Mouse (Mus musculus) cerebellum, adult 9-11 months (tissue): ENCODE data around the gene Klhl22.
A peak's percentile ranks its signal among the peaks of the same experiment; 100 is the strongest.

Source experiments
- DNase-seq: peaks from one replicate; pipeline ENCODE4 v3.0.0; 2022

Gene Klhl22

DNA sequence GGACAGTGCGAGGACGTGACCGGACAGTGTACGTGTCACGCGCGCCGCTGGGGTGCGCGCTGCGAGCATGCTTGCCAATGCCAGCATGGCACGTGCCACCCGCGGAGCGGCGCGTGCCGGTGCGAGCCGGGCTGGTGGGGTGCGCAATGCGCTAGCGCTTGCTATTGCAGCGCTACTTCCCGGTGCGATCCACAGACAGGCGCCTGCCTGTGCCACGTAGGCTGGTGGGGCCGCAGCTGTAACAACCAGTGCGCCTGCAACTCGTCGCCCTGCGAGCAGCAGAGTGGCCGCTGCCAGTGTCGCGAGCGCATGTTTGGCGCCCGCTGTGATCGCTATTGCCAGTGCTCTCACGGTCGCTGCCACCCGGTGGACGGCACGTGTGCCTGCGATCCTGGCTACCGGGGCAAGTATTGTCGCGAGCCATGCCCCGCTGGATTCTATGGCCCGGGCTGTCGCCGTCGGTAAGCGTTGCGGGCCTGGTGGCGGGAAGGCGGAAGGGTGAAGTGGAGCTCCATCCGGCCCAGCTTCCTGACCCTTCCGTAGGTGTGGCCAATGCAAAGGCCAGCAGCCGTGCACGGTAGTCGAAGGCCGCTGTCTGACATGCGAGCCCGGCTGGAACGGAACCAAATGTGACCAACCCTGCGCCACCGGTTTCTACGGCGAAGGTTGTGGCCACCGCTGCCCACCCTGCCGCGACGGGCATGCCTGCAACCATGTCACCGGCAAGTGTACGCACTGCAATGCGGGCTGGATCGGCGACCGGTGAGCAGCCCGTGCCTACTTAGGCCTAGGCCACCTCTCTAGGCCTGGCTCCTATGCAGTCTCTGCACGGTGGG, 43.6 kb downstream of the Klhl22 start:
- no peak for DNase-seq

DNA sequence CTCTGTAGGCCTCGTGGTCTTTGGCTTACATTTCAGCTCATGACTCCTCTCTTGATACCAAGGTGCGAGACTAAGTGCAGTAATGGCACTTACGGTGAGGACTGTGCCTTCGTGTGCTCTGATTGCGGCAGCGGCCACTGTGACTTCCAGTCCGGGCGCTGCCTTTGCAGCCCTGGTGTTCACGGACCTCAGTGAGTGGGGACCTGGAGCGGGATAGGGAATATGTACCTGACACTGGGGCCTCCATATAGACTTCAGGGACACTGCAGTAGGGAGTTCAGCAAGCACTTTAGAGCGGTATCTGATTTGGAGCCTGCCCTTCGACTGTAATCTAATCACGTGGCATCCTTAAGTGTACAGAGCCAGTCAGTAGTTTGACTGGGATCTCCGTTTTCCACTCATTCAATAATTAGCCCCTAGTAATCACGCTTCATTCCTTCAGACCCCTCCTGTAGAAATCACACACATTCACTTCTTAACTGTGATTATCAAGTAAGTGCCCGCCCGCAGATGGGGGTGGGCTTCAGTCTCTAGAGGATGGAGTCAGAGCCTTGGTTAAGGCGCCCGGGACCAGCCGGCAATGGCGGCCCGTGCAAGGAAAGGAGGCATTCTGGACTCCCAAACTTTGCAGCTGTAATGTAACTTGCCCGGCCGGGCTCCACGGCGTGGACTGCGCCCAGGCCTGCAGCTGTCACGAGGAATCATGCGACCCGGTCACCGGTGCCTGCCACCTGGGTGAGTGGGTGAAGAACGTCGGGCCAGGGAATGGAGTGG, 44.4 kb downstream of the Klhl22 start:
- no peak for DNase-seq

DNA sequence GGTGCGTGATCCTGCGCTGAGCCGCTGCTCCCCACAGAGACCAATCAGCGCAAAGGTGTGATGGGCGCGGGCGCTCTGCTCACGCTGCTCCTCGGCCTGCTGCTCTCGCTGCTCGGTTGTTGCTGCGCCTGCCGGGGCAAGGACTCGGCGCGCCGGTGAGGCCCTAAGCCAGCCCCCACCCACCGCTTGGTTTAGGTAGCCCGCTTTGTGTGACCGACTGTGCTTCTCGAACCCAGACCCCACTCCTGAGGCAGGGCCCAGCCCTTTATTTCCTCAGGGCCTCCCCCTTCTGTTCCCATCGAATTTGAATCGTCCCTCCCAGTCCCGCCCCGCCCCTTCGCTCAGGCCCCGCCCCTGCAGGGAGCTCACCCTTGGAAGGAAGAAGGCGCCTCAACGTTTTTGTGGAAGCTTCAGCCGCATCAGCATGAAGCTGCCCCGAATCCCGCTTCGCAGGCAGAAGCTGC, 45.1 kb downstream of the Klhl22 start:
- peak; percentile 40 for DNase-seq

DNA sequence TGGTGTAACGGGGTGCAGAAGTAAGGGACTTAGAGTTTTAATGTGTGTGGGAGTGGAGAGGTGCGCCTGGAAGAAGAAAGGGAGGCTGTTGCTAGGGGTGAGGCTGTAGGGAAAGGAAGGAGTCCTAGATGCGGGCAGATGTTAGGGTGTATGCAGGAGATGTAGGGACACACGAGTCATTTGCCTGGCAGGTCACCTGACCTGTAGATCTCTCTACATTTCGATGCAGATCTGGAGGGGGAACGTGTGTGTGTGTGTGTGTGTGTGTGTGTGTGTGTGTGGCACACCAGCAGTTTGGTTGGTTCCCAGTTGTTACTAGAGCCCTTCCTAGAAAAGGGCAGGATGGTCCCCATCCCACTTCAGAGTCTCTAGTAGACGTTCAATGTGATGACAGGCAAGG, 45.6 kb downstream of the Klhl22 start:
- DNase-seq = no peak

DNA sequence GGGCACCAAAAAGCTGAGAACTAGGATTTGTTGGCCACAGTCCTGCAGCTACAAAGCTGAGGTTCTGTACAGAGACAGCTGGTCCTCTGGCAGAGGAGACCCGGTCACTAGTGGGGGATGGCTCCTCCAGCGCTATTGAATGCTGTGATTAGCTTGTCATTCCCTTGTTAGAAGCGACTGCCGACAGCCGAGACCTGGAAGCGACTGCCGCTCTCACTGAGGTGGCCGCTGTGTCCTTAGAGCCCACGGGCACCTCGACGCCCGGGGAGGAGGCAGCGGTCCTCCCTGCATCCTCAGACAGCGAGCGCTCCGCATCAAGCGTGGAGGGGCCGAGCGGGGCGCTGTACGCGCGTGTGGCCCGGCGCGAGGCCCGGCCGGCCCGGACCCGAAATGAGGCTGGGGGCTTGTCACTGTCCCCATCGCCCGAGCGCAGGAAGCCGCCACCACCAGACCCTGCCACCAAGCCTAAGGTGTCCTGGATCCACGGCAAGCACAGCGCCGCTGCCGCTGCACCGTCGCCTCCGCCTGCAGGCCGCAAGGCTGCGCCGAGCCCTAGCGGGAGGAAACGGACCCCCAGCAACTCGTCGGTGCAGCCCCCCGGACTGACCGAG, 47.3 kb downstream of the Klhl22 start:
- no peak for DNase-seq

DNA sequence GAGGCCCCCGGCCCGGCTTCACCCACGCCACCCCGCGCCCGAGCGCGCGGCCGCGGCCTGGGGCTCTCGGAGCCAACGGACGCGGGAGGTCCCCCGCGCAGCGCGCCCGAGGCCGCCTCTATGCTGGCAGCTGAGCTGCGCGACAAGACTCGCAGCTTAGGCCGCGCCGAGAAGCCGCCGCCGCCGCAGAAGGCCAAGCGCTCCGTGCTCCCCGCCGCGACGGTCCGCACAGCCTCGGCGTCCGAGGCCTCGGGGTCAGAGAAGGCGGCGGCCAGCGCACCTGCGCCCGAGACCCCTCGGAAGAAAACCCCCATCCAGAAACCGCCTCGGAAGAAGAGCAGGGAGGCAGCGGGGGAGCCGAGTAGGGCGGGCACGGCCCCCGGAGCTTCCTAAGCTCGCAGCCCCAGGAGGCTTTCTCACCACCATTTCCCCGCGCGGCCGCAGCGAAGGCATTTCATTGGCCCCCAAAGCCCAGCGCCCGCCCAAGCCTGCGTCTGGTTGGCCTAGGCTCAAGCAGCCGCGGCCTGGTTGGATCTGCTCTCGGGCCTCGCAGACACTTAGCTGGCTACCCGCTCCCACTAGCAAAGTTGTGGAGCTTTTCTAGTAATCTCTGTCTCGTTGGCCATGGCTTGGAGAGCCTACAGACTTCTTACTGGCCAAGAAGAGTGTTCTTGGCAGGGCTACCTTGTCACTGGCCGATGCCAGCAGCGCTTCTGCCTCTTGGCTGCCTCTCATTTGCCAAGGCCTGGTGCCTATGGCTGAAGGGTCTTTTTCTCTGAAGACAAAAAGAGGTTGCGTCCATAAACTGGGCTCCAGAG, 48.0 kb downstream of the Klhl22 start:
- peak; percentile 87 for DNase-seq

DNA sequence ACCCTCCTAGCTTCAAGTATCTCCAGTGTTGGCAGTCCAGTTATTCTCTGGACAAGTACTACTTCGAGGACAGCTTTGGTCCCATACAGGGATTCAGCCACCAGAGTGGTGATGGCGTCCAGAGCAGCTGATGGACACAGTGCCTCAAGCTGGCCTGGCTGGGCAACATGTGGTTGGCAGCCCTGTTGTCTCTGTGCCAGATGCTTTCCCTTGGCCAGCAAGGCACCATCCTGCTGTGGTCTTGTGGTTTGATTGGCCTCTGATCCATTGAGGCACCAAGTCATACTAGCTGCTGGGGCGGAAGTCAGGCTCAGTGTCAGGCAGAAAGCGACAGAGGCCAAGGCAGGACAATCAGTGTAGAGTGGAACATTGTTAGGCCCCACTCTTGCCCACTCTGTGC, 49.7 kb downstream of the Klhl22 start:
- no peak for DNase-seq

DNA sequence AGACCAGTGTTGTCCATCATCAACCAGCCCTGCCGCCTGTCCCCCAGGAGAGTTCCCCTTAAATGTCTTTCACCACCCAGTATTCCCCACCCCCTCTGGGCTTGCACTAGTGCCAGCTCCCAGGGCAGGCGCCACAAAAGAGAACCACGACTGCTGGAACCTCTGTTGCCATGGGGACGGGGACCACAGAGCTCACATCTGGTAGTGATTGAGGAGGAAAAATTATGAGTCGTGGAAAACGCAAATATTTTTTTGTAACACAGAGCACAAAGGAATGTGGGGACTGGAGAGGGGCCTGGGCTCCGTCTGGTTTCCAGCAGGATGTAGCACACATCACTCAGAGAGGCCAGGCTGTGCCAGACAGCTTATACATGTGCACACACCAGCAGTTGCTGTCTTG, 50.3 kb downstream of the Klhl22 start:
- DNase-seq = no peak

DNA sequence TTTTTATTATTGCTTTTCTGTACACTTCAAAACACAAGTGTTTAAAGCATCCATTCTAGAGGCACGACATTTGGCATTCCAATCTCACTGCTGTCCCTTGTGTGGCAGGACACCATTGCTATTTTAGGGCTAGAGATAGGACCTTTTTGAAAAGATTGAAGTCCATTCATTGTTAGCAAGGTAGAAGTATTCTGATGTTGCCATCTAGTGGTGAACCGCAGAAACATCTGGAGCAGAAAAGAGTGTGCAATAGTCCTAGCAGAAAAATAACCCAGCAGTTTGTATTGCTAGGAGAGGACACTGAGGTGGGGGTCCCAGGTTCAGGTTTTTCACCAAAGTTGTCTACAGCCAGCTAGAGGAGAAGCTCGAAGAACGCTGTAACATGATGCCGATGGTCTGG, 52.7 kb downstream of the Klhl22 start:
- DNase-seq = no peak

DNA sequence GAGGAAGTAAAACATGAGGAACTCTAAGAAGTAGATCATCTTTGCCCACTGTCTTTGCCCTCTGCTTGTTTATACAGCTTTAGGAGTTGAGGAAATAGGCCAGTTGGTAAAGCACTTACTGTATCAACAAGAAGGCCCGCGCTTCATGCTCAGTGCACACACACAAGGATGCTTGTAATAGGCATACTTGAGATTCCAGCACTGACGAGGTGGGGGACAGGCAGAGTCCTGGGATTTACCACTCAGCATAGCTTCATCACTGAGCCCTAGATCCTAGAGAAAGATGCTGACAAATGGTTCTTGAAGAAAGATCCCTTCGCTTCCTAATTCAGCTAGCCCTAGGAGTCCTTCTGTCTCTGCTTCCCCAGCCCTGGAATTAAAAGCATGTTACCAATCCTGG, 53.8 kb downstream of the Klhl22 start:
- DNase-seq = no peak

DNA sequence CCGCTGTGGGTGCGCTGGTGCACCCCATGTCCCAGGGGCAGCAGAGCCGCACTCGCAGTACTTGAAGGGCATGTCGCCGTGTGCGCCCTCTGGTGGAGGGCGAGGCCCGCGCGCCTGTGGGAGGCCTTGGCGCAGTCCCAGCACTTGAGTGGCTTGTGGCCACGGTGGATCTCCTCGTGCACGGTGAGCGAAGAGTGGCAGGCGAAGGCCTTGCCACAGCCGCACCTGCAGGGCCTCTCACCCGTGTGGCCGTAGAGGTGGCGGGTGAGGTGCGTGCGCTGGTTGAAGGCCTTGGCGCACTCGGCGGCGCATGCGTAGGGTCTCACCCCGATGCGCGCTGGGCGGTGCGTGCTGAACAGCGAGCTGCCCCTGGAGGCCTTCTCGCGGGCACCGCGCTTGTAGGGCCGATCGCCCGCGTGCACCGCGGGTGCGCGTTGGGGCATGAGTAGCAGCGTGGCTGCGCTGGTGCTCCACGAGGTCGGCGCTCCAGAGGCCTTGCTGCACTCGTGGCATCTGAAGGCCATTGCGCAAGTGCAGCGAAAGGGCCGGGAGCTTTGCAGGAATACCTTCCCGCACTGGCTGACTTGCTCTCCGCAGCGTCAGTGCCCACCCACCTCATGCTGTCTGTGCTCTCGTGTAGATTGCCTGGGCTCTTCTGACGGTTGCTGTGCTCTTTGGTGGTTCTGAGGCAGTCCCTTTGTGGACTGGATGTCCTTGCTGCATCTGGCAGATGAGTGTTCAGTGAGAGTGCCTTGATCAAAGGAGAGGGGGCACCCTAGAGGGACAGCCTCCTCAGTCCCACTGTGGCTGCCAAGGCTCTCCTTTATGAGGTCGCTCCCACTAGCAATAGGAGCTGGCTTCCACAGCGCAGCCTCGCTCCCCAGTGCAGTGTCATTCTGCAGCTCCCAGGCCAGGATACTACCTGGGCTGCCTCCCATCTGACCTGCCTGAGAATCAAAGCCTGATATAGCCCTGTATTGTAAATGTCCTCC, 56.3 kb downstream of the Klhl22 start:
- DNase-seq = peak; percentile 67

DNA sequence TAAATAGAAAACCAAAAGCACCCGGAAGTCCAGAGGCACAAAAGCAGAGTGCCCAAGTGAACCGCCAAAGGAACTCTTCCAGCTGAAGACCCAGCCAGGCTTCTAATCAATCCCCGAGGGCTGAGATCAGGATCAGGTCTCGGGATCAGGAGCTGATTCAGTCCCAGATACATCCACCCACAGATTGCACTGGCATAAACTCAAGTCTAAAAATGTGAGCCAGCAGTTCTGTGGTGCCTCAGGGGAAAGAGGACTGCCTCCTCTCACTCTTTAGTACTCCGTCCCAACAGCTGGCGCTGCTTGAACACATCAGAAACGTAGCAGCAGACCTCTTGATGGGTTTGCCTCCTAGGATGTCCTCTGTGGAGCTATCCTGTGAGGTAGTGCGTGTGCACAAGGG, 57.1 kb downstream of the Klhl22 start:
- DNase-seq = no peak

DNA sequence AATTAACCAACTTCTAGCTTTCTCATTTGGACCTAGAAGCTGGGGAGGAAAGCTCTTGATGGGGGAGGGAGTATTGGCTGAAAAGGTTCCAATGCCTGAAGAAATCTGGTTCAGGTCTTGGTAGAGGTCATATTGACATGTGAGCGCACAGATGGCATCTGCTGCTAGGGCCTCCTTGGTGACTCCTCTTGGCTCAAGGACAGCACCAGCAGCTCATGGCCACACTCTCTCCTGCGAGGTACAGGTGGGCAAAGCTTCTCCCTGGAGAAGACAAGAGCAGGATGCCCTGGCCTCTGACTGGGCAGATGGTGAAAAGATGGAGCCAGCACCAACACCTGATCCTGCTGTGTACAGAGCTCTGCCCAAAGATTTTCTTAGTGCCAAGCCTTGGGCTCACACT, 67.1 kb downstream of the Klhl22 start:
- DNase-seq = peak; percentile 88

DNA sequence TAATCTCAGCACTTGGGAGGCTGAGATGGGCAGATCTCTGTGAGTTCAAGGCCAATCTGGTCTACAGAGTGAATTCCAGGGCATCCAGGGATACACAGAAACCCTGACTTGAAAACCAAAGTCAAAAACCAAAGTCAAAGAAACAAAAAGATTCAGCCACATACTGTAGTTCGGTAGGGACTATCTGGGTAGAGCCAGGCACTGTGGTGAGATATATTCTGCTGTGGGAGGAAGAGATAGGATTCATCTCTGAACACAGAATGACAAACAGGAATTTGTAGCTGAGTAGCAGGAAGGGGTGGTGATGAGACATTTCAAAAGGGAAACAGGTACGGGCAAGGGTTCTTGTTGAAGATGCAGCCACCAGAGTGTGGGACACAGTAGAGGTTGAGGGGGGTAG, 68.8 kb downstream of the Klhl22 start:
- DNase-seq = no peak

DNA sequence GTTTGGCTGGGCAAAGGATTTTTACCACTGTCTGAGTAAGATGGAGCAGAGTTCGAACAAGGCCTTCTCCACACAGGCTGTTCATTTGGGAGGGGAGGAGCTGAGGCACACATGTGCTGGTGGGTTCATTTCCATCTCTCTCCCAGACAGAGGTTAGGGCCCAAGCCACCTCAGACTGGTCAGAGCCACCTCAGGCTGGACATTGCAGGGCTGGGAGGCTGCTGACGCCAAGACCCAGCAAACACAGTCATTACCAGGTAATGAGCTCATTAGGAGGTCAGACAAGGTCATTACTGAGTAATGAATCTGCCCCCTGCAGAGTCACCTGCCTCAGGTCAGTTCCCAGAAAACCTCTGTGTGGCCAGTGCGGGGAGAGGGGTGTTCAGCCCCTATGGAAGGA, 69.4 kb downstream of the Klhl22 start:
- peak; percentile 12 for DNase-seq

DNA sequence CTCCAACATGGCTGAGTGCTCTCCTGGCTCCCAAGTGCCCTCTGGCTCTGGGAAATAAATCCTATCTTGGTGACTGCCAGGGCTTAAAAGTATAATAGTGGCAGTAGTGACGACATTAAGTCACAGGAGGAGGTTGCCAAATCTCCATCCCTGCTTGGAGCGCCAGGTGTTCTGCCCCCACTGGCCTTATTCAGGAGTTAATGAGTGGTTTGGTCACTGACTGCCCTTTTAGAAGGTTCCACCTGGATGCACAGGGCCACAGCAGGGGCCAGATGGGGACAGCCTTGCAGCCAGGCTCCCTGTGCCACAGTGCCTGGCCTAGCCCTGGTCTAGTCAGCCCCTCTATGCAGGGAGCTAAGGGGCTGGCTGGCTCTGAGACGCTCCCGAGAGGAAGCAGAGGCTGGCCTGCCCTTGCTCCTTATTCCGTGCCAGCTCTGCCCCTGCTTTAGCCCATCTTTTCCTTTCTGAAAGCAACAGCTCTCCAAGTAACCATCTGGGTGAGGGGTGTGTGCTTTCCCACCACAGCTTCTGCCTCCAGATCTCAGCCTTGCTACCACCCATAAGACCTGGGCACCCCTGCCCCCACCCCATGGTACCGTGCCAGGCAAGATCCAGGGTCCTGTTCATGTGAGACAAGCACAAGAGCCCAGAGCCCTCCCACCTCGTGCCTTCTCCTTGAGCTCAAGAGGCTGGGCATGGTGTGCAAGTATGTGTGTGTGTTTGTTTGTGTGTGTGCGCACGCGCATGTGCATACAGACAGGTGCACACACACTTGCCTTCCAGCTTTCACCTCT, 71.2 kb downstream of the Klhl22 start:
- DNase-seq = peak; percentile 62

DNA sequence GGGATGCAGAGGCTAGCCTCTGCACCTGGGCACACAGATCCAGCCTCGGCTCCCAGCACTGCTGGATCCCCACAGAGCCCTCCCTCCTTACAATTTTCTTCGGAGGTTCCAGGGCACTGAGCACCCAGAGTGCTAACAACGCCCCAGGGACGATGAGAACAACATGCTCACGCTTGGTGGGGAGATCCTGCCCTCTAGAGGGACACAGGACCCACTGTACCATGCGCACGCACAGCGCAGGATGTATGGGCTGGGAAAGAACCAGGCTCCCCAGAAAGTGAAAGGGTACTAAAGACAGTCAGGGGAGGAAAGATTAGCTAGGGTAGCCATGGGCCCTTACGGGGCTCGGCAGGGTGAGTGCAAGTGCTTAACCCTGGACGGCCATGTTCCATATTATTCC, 72.4 kb downstream of the Klhl22 start:
- no peak for DNase-seq

DNA sequence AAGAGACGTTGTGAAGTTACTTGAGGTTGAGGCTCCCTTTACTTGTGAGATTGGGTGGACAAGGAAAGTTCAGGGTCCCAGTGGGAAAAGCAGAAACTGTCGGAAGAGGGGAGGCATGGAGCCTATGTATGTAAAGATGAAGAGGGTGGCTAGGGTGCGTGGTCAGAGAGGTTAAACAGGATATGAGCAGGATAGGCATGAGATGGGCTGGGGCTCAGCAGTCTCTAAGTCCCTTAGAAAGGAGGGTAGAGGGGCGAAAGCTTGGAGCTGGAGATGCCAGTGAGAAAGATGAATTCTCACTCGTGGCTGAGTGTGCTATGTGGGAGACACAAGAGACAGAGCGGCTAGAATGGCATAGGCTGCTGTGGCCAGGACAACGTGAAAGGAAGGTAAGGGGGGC, 73.4 kb downstream of the Klhl22 start, which contains the start of gene B830017H08Rik:
Gene B830017H08Rik, plus strand, starts transcription at position 301 of the 400 bp plus-strand sequence.
- DNase-seq = no peak

DNA sequence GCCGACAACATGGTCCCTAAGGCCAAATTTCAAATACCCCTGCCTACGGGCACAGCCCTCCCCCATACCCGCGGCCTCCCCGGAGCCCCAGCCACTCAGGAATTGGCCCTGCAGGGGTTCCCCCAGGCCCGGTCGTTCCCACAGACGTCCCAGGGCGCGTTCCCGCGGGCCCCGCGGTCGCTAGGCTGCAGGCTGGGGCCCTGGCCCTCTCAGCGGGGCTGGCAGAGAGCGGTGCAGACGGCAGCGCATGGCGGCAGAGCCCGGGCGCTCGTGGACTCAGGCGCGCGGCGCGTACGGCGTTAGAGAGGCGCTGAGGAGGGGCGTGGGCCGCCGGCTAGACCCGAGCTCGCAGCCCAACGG, 73.9 kb downstream of the Klhl22 start:
- peak; percentile 73 for DNase-seq

DNA sequence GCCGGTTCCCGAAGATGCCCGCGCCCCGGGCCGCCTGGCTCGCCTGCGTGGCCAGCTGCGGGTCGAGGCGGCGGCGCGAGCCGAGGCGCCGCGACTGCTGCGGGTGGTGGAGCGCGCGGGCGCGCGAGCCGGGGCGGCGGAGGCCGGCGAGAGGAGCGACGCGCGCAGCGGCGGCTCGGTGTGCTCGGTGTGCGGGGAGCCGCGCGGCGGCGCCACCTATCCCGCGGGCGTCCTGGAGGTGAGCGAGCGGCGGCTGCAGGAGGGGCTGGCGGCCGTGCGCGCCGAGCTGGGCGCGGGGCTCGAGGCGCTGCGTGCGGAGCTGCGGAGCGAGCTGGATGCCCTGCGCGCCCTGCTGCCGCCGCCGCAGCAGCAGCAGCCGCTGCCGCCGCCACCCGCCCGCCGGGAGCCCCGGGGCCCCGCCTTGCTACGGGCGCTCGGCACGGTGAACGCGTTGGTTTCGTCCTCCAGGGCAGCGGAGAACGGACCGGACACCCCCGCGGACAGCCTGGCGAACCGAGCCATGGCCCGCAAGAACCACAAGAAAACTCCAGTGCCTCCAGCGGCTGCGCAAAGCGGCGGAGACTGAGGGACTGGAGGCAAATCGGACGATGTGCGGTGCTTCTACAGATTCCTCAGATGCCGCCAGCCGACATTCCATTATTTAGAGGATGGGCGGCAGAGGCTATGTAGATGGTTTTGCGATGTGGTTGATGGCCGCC, 74.4 kb downstream of the Klhl22 start:
- peak; percentile 77 for DNase-seq
